Mouse (Mus musculus) ES-Bruce4 (cell line): Measurements from ENCODE around the gene Inpp5a.

Experiments
- CTCF ChIP-seq: IDR thresholded peaks from one replicate; pipeline ENCODE4 v1.8.1; 2011; ENCODE audit warnings: low read depth, low read length
- EP300 ChIP-seq: IDR thresholded peaks from 2 replicates; pipeline ENCODE4 v1.6.1; 2011; ENCODE audit warnings: low read depth, low read length; ENCODE audit not compliant: insufficient read depth
- POLR2A ChIP-seq: IDR thresholded peaks from one replicate; pipeline ENCODE4 v1.8.1; 2011; ENCODE audit warnings: low read length; ENCODE audit not compliant: insufficient read depth

GRCm38 (mm10) chr7:139364005-139364557, 24.8 kb upstream of the Inpp5a start:
- TF ChIP-seq CTCF (no peak), POLR2A (no peak), EP300 (peak; percentile 99)
